Mouse (Mus musculus) frontal cortex, postnatal 25 days (tissue): Measurements from ENCODE around the gene Plin2.
"Not testable (repeated sequence)": the region's sequence is repeated elsewhere in the genome, so short reads cannot be mapped to it uniquely, and the experiment has no call there.

ENCODE experiments used
- DNase-seq, 2 experiments: peaks; one replicate each; pipeline ENCODE4 v3.0.0; 2022; ENCODE audit warnings: low spot score in 2 of 2

Gene Plin2

DNA sequence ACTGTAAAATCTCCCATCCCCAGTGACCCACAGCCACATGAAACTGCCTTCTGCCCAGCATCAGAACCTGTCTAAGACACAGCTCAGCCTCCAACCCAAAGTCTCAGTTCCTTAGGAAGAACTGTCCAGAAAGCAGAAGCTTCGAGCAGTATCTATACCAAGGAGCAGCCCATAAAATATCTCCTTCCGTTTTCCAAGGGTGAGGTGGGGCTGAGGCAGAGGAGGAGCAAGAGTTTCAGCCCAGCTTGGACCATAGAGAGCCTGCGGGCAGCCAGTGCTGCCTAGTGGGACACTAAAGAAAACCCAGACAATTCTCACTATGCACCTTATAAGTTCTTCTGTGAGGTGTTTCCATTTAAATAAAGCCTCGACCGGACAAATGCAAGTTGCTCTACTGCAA is 37.3 kb downstream of the Plin2 start:
- DNase-seq = not testable (repeated sequence)

DNA sequence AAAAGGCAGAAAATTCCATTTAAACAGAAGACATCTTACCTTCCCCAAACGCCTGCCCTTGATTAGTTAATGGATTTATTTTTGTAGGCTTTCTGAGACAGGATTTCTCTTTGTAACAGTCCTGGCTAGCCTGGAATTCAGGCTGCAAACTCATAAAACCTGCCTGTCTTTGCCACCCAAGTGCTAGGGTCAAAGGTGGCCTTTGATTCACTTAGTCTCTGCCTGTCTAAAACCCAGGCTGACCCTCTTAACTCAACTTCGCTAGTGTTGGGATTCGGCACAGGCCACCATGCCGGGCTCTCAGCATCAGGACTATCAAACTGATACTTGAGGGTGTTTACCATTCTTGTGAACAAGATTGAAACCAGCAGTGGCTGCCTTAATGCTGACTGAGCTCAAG is 38.0 kb downstream of the Plin2 start:
- DNase-seq = no peak

DNA sequence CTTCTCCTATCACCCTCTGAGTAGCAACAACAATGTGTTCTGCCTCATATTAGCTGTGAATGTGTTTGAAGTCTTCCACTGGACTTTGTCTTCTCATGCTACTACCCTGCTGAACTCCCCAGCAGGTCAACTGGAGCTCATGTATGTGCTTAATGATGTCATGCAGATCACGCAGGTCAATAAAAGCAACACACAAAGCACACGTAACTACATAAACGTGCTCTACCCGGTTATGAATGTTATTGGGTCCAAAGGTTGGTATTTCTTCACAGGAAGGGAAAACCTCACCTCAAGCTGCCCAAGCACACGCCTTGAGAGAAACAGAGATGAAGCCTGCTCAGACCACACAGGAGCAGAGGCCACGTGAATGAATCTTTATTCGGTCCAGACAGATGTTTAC is 43.4 kb downstream of the Plin2 start:
- DNase-seq = not testable (repeated sequence)

DNA sequence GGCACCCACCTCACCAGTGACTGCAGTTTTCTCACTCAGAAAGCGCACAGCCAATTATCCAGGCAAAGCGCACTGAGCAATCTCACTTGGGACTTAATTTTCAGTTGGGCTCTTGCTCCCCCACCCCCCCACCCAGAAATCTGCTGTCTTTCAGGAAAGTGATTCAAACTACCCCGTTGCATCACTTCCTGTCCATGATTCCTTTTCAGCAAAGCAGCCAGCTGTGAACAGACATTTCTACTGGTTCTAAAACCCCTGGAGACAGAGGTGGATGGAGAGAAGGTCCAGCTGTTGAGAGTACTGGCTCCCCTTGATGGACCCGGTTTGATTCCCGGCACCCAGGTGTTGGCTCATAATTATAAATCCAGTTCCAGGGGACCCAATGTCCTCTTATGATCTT is 44.4 kb downstream of the Plin2 start:
- no peak for DNase-seq

DNA sequence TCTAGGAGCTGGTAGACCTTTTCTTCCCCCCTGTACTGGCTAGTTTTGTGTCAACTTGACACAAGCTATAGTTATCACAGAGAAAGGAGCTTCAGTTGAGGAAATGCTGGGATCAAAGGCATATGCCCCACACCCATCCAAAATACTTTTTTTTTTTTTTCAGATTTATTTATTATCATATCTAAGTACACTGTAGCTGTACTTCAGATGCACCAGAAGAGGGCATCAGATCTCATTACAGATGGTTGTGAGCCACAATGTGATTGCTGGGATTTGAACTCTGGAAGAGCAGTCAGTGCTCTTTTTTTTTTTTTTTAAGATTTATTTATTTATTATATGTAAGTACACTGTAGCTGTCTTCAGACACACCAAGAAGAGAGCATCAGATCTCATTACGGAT is 47.3 kb downstream of the Plin2 start:
- not testable (repeated sequence) for DNase-seq

DNA sequence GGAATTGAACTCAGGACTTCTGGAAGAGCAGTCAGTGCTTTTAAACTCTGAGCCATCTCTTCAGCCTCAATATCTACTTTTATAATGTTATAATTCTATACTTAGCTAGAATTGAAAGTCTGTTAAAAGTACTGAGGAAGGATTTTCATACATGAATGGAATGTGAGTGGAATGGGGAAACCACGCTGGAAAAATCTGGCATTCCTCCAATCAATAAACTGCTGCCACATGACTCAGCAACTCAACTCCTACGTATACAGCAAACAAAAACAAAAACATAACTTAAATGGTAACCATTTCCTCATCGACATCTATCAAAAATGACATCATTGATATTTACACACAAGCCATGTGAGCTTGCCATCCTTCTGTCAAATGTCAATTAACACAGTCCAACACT is 47.7 kb downstream of the Plin2 start:
- no peak for DNase-seq

DNA sequence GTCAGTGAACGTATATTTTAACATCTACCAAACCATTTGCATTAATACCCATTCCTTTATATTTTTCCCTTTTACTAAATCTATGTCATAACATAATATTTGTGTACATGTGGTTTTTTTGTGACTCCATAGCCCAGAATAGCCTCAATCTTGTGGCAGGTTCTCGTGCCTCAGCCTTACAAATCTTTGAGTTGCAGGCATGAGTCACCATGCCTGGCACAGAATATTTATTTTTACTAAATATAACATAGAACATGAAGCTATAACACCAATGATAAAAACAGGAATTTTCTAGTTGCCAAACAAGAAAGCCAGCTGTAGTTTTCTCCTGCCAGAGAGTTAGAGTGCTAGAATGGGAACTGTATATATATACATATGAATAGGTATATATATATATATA is 49.4 kb downstream of the Plin2 start:
- no peak for DNase-seq

DNA sequence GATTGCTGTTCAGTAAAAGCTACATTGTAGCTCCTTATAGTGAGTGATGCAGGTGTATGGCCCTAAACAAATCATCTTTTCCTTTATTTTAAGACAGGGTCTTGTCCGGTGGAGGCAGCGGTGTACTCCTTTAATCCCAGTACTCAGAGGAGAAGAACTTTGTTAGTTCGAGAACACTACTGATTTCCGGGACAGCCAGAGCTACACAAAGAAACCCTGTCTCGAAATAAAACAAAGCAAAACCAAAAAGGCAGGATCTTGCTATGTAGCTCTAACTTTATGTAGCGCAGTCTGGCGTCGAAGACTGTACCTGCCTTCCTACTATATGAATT is 57.6 kb downstream of the Plin2 start:
- no peak for DNase-seq

DNA sequence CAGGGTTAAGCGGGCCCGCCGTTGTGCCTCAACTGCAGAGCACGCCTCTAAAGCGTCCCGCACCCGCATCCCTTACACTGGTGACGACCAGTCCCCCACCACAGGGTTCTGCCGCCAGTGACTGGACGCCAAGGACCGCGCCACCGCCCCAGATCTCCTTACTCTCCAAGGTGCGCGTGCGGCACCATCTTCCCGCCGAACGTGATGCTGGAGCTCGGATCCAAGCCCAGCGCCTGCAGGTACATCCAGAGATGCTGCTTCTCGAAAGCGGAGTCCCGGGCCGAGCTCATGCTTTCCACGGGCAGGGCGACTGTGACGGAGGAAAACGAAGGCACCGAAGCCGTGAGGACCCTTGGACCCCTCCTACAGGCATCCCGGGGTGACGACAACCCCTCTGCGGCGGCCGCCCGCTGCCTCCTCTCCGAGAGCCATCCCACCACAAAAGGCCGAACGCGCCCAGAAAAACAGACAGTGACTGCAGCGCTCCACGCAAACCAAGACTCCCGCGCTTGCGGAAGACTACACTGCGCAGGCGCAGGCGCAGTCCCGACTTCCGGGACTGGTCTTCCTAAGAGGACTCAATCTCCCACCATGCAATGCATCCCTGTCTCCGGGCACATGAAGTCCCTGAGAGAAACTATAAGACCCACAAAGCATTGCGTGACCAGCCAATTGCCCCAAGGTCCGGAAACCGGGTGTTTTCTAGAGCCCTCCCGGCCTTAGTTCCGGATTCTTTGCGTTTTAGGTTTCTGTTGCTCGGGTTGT is 58.2 kb downstream of the Plin2 start, which contains the start of gene Haus6:
Gene Haus6 (minus strand): TSS at position 532 of the 765 bp plus-strand sequence.
- peak; percentile 78 to 84 for DNase-seq
